Mouse (Mus musculus) CH12.LX (cell line): ENCODE results near the gene Dicer1. TPM values are rescaled to one million over a fixed set of nuclear protein-coding genes. Genes with fewer than 3 reads are reported as not detected.

ENCODE experiments used
- DNase-seq: peaks from one replicate; pipeline ENCODE4 v3.0.0-alpha.2; 2013; ENCODE audit errors: extremely low read depth
- H3K27ac ChIP-seq: 2 replicates; pipeline ENCODE4 v1.5.1; 2012; ENCODE audit warnings: low read depth, mild to moderate bottlenecking, control low read depth, moderate library complexity; ENCODE audit not compliant: insufficient read depth
- H3K27me3 ChIP-seq: replicated peaks from 2 replicates; pipeline ENCODE3; 2012; ENCODE audit warnings: inconsistent platforms
- H3K36me3 ChIP-seq, 2 experiments: replicated peaks in 1 of 2; 2 replicates each; pipeline versions ENCODE3 to v1.6.1; 2012; ENCODE audit warnings: inconsistent platforms in 1 of 2, low read length in 1 of 2, mild to moderate bottlenecking in 1 of 2, mixed read lengths in 1 of 2, moderate library complexity in 1 of 2; ENCODE audit not compliant: control insufficient read depth in 1 of 2, insufficient read depth in 1 of 2
- H3K4me1 ChIP-seq, 2 experiments: 2 replicates each; pipeline ENCODE4 v1.6.1; 2012; ENCODE audit warnings: inconsistent platforms in 1 of 2, moderate library complexity in 1 of 2; ENCODE audit not compliant: insufficient read depth in 2 of 2, control insufficient read depth in 1 of 2
- H3K4me2 ChIP-seq: 2 replicates; pipeline ENCODE4 v1.6.1; 2012; ENCODE audit warnings: low read depth, mild to moderate bottlenecking, control low read depth; ENCODE audit not compliant: poor library complexity, insufficient read depth, severe bottlenecking
- H3K4me3 ChIP-seq, 3 experiments: fragments of 150-350 bp in 1 of 3; sonication (generic) in 1 of 3; replicated peaks in 1 of 3; 2 replicates each; pipeline versions ENCODE3 to v1.5.1; 2011 to 2012; ENCODE audit warnings: low read depth in 2 of 3, low read length in 2 of 3, mild to moderate bottlenecking in 2 of 3, moderate library complexity in 2 of 3, control low read depth in 1 of 3, improper control_type of control experiment in 1 of 3, inconsistent platforms in 1 of 3, mixed read lengths in 1 of 3; ENCODE audit not compliant: poor library complexity in 1 of 3
- H3K79me2 ChIP-seq: replicated peaks from 2 replicates; pipeline ENCODE4 v1.6.1; 2012; ENCODE audit warnings: mild to moderate bottlenecking, moderate library complexity; ENCODE audit not compliant: control insufficient read depth, poor library complexity, insufficient read depth, severe bottlenecking; ENCODE audit errors: extremely low read depth
- H3K9ac ChIP-seq: 2 replicates; pipeline ENCODE4 v1.6.1; 2012; ENCODE audit warnings: low read depth, mild to moderate bottlenecking, control low read depth, moderate library complexity; ENCODE audit not compliant: insufficient read depth
- H3K9me3 ChIP-seq: replicated peaks from 2 replicates; pipeline ENCODE3; 2012; ENCODE audit warnings: low read length, inconsistent platforms, mixed read lengths
- CHD1 ChIP-seq: IDR thresholded peaks from 2 replicates; pipeline ENCODE4 v1.6.1; 2012; ENCODE audit warnings: low read depth, low read length, improper control_type of control experiment, inconsistent platforms
- CHD2 ChIP-seq: IDR thresholded peaks from 2 replicates; pipeline ENCODE4 v1.6.1; 2011; ENCODE audit warnings: low read length, improper control_type of control experiment
- EP300 ChIP-seq: IDR thresholded peaks from 2 replicates; pipeline ENCODE4 v1.6.1; 2011; ENCODE audit warnings: low read length, improper control_type of control experiment
- GABPA ChIP-seq: IDR thresholded peaks from 2 replicates; pipeline ENCODE4 v1.6.1; 2012; ENCODE audit warnings: low read depth, low read length, improper control_type of control experiment, inconsistent platforms; ENCODE audit not compliant: insufficient replicate concordance
- KAT2A ChIP-seq: IDR thresholded peaks from 2 replicates; pipeline ENCODE4 v1.6.1; 2012; ENCODE audit warnings: low read length, improper control_type of control experiment, inconsistent platforms; ENCODE audit not compliant: insufficient replicate concordance
- MAFK ChIP-seq: IDR thresholded peaks from 2 replicates; pipeline ENCODE4 v1.6.1; 2011; ENCODE audit warnings: low read length, improper control_type of control experiment; ENCODE audit not compliant: insufficient replicate concordance
- MAZ ChIP-seq: IDR thresholded peaks from 2 replicates; pipeline ENCODE4 v1.6.1; 2012; ENCODE audit warnings: low read depth, mild to moderate bottlenecking, inconsistent platforms, low read length, improper control_type of control experiment, moderate library complexity
- MXI1 ChIP-seq: IDR thresholded peaks from 2 replicates; pipeline ENCODE4 v1.6.1; 2011; ENCODE audit warnings: mild to moderate bottlenecking, low read depth, low read length, improper control_type of control experiment
- MYC ChIP-seq: IDR thresholded peaks from 2 replicates; pipeline ENCODE4 v1.6.1; 2011; ENCODE audit warnings: low read depth, mild to moderate bottlenecking, improper control_type of control experiment, low read length
- NELFE ChIP-seq: IDR thresholded peaks from 2 replicates; pipeline ENCODE4 v1.6.1; 2011; ENCODE audit warnings: low read depth, low read length, improper control_type of control experiment
- NRF1 ChIP-seq: IDR thresholded peaks from 2 replicates; pipeline ENCODE4 v1.6.1; 2014; ENCODE audit warnings: low read depth, mild to moderate bottlenecking, inconsistent platforms, low read length, improper control_type of control experiment, moderate library complexity
- PAX5 ChIP-seq: IDR thresholded peaks from 2 replicates; pipeline ENCODE4 v1.6.1; 2012; ENCODE audit warnings: low read length, inconsistent platforms, mixed read lengths
- RCOR1 ChIP-seq: conservative IDR thresholded peaks from 2 replicates; pipeline ENCODE4 v1.6.1; 2012; ENCODE audit warnings: low read depth, mild to moderate bottlenecking, inconsistent platforms, low read length, improper control_type of control experiment
- SIN3A ChIP-seq: IDR thresholded peaks from 2 replicates; pipeline ENCODE4 v1.6.1; 2012; ENCODE audit warnings: low read length, improper control_type of control experiment, inconsistent platforms
- TBP ChIP-seq: conservative IDR thresholded peaks from 2 replicates; pipeline ENCODE4 v1.6.1; 2011; ENCODE audit warnings: low read depth, low read length, improper control_type of control experiment
- USF1 ChIP-seq: IDR thresholded peaks from 2 replicates; pipeline ENCODE4 v1.6.1; 2014; ENCODE audit warnings: low read depth, mild to moderate bottlenecking, inconsistent platforms, low read length, improper control_type of control experiment
- ZKSCAN1 ChIP-seq: IDR thresholded peaks from 2 replicates; pipeline ENCODE4 v1.6.1; 2012; ENCODE audit warnings: low read depth, inconsistent platforms, low read length, improper control_type of control experiment, borderline replicate concordance
- dilution Hi-C: fragments of 300-500 bp; cut with MboI; formaldehyde crosslinking; loops from 2 replicates; pipeline ENCODE4 v1.14.3; 2020; ENCODE audit warnings: low sequenced_read_pairs; ENCODE audit not compliant: extremely low pct_unique_long_range_greater_than_20kb, extremely low pct_ligation_motif_present
- in situ Hi-C: fragments of 300-500 bp; cut with MboI; formaldehyde crosslinking; loops from 3 replicates; pipeline ENCODE4 v1.14.3; 2019; ENCODE audit warnings: low sequenced_read_pairs, low pct_ligation_motif_present, low pct_unique_long_range_greater_than_20kb, mixed read lengths
- polyA plus RNA-seq: library from polyadenylated mRNA; unstranded; fragments of >175 nt; gene quantifications from 2 replicates; pipeline ENCODE4 v1.2.1, GENCODE M21; 2012; ENCODE audit warnings: low read depth; ENCODE audit not compliant: insufficient read length
- total RNA-seq, 2 experiments: library from RNA; depleted of rRNA; stranded (reverse); fragments of 300-350 nt in 1 of 2; fragments of >200 nt in 1 of 2; gene quantifications; 2 replicates each; pipeline ENCODE4 v1.2.3; 2012 to 2014

Dicer1 gene
- total and polyA plus RNA-seq, 3 experiments = 22.0 to 41.1 (median 23.2) TPM

- dilution Hi-C loops = no loop called here
- Histone ChIP-seq H3K4me2 (no peak overlapping the region), H3K27ac (no peak overlapping the region), H3K27me3 (peaks cover 50% of the 10 kb centered on the region), H3K9me3 (no peaks in the 10 kb centered on the region)
- in situ Hi-C loops = no loop called here
- TF ChIP-seq ZKSCAN1 = no peak
- TF ChIP-seq MYC = no peak
- TF ChIP-seq CHD2 = no peak
- TF ChIP-seq NRF1 = no peak
- no peak for TF ChIP-seq CHD1
- TF ChIP-seq, all 38 proteins: peak for 0
- Histone ChIP-seq H3K9ac (no peak overlapping the region), H3K4me1 (no peaks in the 10 kb centered on the region), H3K36me3 (no peaks in the 10 kb centered on the region), H3K79me2 (no peaks in the 10 kb centered on the region), H3K4me3 (no peak overlapping the region)
- DNase-seq = no peak
Measured at GRCm38 (mm10) chr12:104765761-104766160, 14.0 kb upstream of the Dicer1 start.

DNA sequence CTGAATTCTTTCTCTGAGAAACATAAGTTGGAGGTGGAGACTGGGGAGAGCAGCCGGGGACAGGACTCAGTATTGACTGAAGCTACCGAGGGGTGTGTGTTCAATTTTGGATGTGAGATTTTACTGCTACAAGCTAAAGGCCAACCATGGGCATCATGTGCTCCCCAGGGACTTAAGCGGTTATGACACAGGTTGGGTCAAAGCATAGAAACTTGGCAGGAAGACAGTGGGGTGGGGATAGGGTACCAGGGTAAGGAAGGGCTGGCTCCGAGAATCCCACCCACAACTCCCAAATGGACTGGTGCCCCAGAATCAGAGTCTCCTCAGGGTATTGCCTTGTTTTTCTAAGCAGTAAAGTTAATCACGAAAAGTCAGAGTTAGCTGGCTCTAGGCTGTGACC, 13.4 kb upstream of the Dicer1 start:
- TF ChIP-seq GABPA = no peak
- no peak for TF ChIP-seq NRF1
- TF ChIP-seq NELFE = no peak
- TF ChIP-seq TBP = no peak
- TF ChIP-seq RCOR1 = no peak
- no peak for TF ChIP-seq USF1
- no peak for TF ChIP-seq CHD1
- no peak for TF ChIP-seq PAX5
- no peak for TF ChIP-seq MAZ
- TF ChIP-seq MAFK = no peak
- no peak for TF ChIP-seq MXI1
- TF ChIP-seq KAT2A = no peak
- no peak for TF ChIP-seq EP300
- no peak for TF ChIP-seq MYC
- TF ChIP-seq SIN3A = no peak
- Histone ChIP-seq H3K27me3 (peaks cover 45% of the 10 kb centered on the region), H3K4me3 (no peak overlapping the region), H3K9me3 (no peaks in the 10 kb centered on the region), H3K27ac (no peak overlapping the region), H3K4me2 (no peak overlapping the region), H3K4me1 (no peaks in the 10 kb centered on the region), H3K79me2 (no peaks in the 10 kb centered on the region), H3K36me3 (no peaks in the 10 kb centered on the region), H3K9ac (no peak overlapping the region)
- in situ Hi-C loops (no loop called here), dilution Hi-C loops (no loop called here)
- no peak for DNase-seq
